Mouse (Mus musculus): ENCODE results near the gene Gucy1b1. TPM values are rescaled to one million over a fixed set of nuclear protein-coding genes. Genes with fewer than 3 reads are reported as not detected.

Gucy1b1 gene
- polyA plus RNA-seq, 1 experiment: not detected

GRCm38 (mm10) chr3:81989692-81990141, 84.8 kb downstream of the Gucy1b1 start:
- no peak for TF ChIP-seq GATA1 (IDR thresholded peaks at IDR 0.05; ENCODE audit: low read length)

DNA sequence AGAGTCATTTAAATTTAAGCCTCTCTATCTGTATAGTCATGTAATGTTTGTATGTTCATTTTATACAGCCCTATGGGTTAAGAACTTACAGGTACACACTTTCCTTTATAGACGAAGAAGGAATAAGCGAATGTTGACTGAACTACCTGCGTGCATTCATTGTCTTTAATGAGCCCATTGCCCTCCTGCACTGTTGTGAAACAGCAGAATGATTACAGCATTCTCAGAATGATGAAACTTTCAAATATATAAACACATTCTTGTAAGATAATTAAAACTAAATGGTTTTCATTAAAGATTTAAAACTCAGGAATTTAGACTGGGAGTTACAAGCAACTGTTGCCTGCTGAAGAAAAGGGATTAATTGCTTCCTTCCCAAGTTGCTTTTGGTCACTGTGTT, 86.9 kb downstream of the Gucy1b1 start:
- TF ChIP-seq GATA1 (IDR thresholded peaks at IDR 0.05; ENCODE audit: low read length): no peak

DNA sequence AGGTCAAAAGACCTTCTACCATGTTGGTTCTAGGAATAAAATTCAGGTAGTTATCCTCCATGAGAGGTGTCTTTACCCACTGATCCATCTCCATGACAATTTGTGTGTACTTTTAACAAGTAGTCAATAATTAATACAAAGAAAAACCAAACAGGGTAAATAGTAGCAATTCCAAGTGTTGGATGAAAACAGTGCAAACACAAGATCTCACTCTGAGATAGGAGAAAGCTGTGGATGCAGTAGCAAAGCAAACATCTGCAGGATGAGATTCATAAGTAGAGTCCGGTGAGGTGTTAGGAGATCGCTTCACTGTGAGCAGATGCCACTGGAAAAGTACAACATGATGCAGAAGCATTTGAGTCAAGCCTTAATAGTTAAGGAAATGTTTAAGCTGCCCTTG, 88.4 kb downstream of the Gucy1b1 start:
- no peak for TF ChIP-seq GATA1 (IDR thresholded peaks at IDR 0.05; ENCODE audit: low read length)

GRCm38 (mm10) chr3:81985100-81985499, 89.4 kb downstream of the Gucy1b1 start:
- TF ChIP-seq GATA1 (IDR thresholded peaks at IDR 0.05; ENCODE audit: low read length): no peak

DNA sequence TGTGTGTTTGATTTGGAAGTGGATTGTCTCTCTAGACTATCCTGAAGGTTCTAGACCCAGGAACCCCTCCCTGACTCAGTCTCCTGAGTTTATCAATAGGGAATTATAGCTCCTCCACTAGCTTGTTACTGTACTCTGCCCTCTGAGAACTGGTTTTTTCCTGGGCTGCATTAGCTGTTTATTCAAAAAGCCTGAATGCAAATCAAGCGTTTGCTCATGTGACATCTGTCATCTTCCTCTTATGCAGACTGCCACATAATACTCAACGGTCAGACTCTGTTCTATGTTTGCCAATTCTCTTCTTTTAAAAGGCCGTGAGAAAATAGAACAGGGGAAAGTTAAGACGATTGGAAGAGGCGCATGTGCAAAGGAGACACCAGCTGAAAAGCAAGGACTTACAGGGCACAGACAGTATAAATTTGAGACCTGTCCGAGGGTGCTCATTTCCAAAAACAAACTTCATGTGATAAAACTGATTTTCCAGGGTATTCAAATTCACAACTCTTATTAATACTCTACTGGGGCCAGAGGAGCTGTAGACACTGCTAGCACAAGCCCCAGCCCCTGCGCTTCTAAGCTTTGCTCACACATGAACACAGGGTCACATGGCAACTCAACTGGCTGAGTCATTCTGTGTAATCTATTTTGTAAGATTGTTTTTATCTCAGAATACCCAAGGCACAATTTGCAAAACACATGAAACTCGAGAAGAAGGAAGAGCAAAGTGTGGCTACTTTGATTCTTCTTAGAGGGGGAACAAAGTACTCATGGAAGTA, 91.2 kb downstream of the Gucy1b1 start:
- TF ChIP-seq GATA1 (IDR thresholded peaks at IDR 0.05; ENCODE audit: low read length): no peak

Other genes starting within 250 kb of the Gucy1b1 start
- 0.97 and 1.7 TPM in 2 replicates for gene Ctso, start 142.1 kb downstream of the Gucy1b1 start, polyA plus RNA-seq (2012)
- not detected in 2 replicates for gene Tdo2, start 98.5 kb downstream of the Gucy1b1 start, polyA plus RNA-seq (2012)
- gene Asic5, start 92.4 kb downstream of the Gucy1b1 start, polyA plus RNA-seq (2012): not detected in 2 replicates
- gene Gucy1a1, start 71.1 kb upstream of the Gucy1b1 start, polyA plus RNA-seq (2012): not detected in 2 replicates